Mouse (Mus musculus): ENCODE results near the gene Gm17349.
"Not testable (repeated sequence)": the region's sequence is repeated elsewhere in the genome, so short reads cannot be mapped to it uniquely, and the experiment has no call there.

DNA sequence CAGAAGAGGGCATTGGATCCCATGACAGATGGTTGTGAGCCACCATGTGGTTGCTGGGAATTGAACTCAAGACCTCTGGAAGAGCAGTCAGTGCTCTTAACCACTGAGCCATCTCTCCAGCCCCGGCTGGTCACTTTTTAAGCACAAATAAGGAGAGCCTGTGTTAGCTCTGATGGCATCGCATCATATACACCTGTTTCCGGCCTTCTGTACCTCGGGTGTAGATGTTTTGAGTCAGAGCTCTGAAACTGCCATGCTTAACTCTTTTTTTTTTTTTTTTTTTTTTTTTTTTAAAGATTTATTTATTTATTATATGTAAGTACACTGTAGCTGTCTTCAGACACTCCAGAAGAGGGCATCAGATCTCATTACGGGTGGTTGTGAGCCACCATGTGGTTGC is 21.7 kb upstream of the Gm17349 start:
- not testable (repeated sequence) for TF ChIP-seq POLR2A (IDR thresholded peaks at IDR 0.05; ENCODE audit: low read depth, low read length); CTCF (IDR thresholded peaks at IDR 0.05; ENCODE audit: extremely low read depth, insufficient read depth, insufficient read length, insufficient replicate concordance)

Data from spleen, adult 2 months (tissue).